Mouse (Mus musculus) liver, embryonic 16.5 days (tissue): ENCODE results near the gene Vwa8. TPM values are rescaled to one million over a fixed set of nuclear protein-coding genes. Genes with fewer than 3 reads are reported as not detected.
"Not testable (repeated sequence)": the region's sequence is repeated elsewhere in the genome, so short reads cannot be mapped to it uniquely, and the experiment has no call there.

Experiments
- ATAC-seq: fragments of 200-750 bp; cut with Nextera tagmentation; 2 replicates; pipeline ENCODE4 v1.8.0; 2017; ENCODE audit warnings: low read depth, mild to moderate bottlenecking, moderate number of reproducible peaks, moderate library complexity
- H3K27ac ChIP-seq: fragments of 300-500 bp; sonication (generic); 2 replicates; pipeline ENCODE4 v1.5.1; 2014; ENCODE audit warnings: mild to moderate bottlenecking, low read length
- H3K27me3 ChIP-seq: fragments of 300-500 bp; sonication (generic); 2 replicates; pipeline ENCODE4 v1.6.1; 2014; ENCODE audit warnings: low read depth, low read length, mixed read lengths; ENCODE audit not compliant: control insufficient read depth, insufficient read depth
- H3K36me3 ChIP-seq: fragments of 300-500 bp; sonication (generic); 2 replicates; pipeline ENCODE4 v1.6.1; 2014; ENCODE audit warnings: mild to moderate bottlenecking; ENCODE audit not compliant: control insufficient read depth, insufficient read depth
- H3K4me1 ChIP-seq: fragments of 300-500 bp; sonication (generic); 2 replicates; pipeline ENCODE4 v1.6.1; 2014; ENCODE audit warnings: low read depth, low read length, mixed read lengths; ENCODE audit not compliant: control insufficient read depth
- H3K4me2 ChIP-seq: fragments of 300-500 bp; sonication (generic); 2 replicates; pipeline ENCODE4 v1.6.1; 2014; ENCODE audit warnings: low read depth, low read length, mixed read lengths
- H3K4me3 ChIP-seq: fragments of 300-500 bp; sonication (generic); 2 replicates; pipeline ENCODE4 v1.5.1; 2014; ENCODE audit warnings: low read depth, mild to moderate bottlenecking, low read length
- H3K9ac ChIP-seq: fragments of 300-500 bp; sonication (generic); 2 replicates; pipeline ENCODE4 v1.6.1; 2014; ENCODE audit warnings: low read depth, low read length
- H3K9me3 ChIP-seq: fragments of 300-500 bp; sonication (generic); replicated peaks from 2 replicates; pipeline ENCODE4 v1.6.1; 2016; ENCODE audit warnings: low read length; ENCODE audit not compliant: control insufficient read depth
- WGBS: fragments of 180-500 bp; shearing (Covaris S2); extraction: QIAGEN DNeasy Blood & Tissue Kit; methylation state at CpG from one replicate; pipeline ENCODE4 v1.1.7; 2014; ENCODE audit not compliant: insufficient replicate concordance; 5-methylcytosine and 5-hydroxymethylcytosine counted together
- polyA plus RNA-seq: library from polyadenylated mRNA; unstranded; fragments of >200 nt; fragmentation: Nextera tagmentation; extraction: Ambion mirVana; gene quantifications from 2 replicates; pipeline ENCODE4 v1.2.1, GENCODE M21; 2015

Gene Vwa8
- polyA plus RNA-seq, 1 experiment from 2014 or later = 9.5 TPM

- no peaks in the 10 kb centered on the region for H3K9me3 ChIP-seq
- H3K27ac ChIP-seq = no peak overlapping the region
- peaks cover 3% of the 10 kb centered on the region; the same call in 1 of the 2 replicates for H3K36me3 ChIP-seq
- H3K4me3 ChIP-seq = no peak overlapping the region
- H3K27me3 ChIP-seq = no peaks in the 10 kb centered on the region
- no peak overlapping the region for H3K9ac ChIP-seq
- WGBS = 24% methylated on average over 2 of the region's 2 CpGs
- ATAC-seq = peak; percentile 30; the same call in 1 of the 2 replicates
- no peak overlapping the region for H3K4me2 ChIP-seq
- peaks cover 3% of the 10 kb centered on the region; the same call in 1 of the 2 replicates for H3K4me1 ChIP-seq
These were observed 28.3 kb downstream of the Vwa8 start for GRCm38 (mm10) chr14:78877176-78877575.

- H3K4me3 ChIP-seq = no peak overlapping the region
- H3K36me3 ChIP-seq = no peaks in the 10 kb centered on the region
- H3K27ac ChIP-seq = no peak overlapping the region
- WGBS = 47% methylated on average over 13 of the region's 13 CpGs
- ATAC-seq = no peak
- peaks cover 3% of the 10 kb centered on the region; the same call in 1 of the 2 replicates for H3K4me1 ChIP-seq
- no peaks in the 10 kb centered on the region for H3K27me3 ChIP-seq
- H3K4me2 ChIP-seq = no peak overlapping the region
- no peak overlapping the region for H3K9ac ChIP-seq
- no peaks in the 10 kb centered on the region for H3K9me3 ChIP-seq
These were observed 29.7 kb downstream of the Vwa8 start for GRCm38 (mm10) chr14:78878402-78879045.

- Histone ChIP-seq H3K36me3 (no peaks in the 10 kb centered on the region), H3K9me3 (no peaks in the 10 kb centered on the region), H3K9ac (no peak overlapping the region), H3K4me1 (peaks cover 3% of the 10 kb centered on the region; the same call in 1 of the 2 replicates), H3K27me3 (no peaks in the 10 kb centered on the region), H3K4me3 (no peak overlapping the region), H3K27ac (no peak overlapping the region), H3K4me2 (no peak overlapping the region)
- ATAC-seq = no peak
- WGBS = 43% methylated on average over 4 of the region's 4 CpGs
These were observed 32.0 kb downstream of the Vwa8 start for GRCm38 (mm10) chr14:78880879-78881278.

- 75% methylated on average over 10 of the region's 10 CpGs for WGBS
- peaks cover 3% of the 10 kb centered on the region; the same call in 1 of the 2 replicates for H3K4me1 ChIP-seq
- no peaks in the 10 kb centered on the region for H3K27me3 ChIP-seq
- H3K9me3 ChIP-seq = no peaks in the 10 kb centered on the region
- no peak overlapping the region for H3K4me3 ChIP-seq
- no peak overlapping the region for H3K9ac ChIP-seq
- no peak overlapping the region for H3K4me2 ChIP-seq
- H3K36me3 ChIP-seq = no peaks in the 10 kb centered on the region
- H3K27ac ChIP-seq = no peak overlapping the region
- ATAC-seq = no peak
These were observed 32.7 kb downstream of the Vwa8 start for GRCm38 (mm10) chr14:78881563-78881962.

GRCm38 (mm10) chr14:78885915-78886534 lies 37.2 kb downstream of the Vwa8 start:
- Histone ChIP-seq H3K4me2 (no peak overlapping the region), H3K27me3 (no peaks in the 10 kb centered on the region), H3K4me3 (no peak overlapping the region), H3K36me3 (no peaks in the 10 kb centered on the region), H3K4me1 (no peaks in the 10 kb centered on the region), H3K27ac (no peak overlapping the region), H3K9ac (no peak overlapping the region), H3K9me3 (no peaks in the 10 kb centered on the region)
- ATAC-seq = no peak
- WGBS = 72% methylated on average over 7 of the region's 7 CpGs

- no peaks in the 10 kb centered on the region for H3K36me3 ChIP-seq
- H3K27me3 ChIP-seq = no peaks in the 10 kb centered on the region
- no peak overlapping the region for H3K4me3 ChIP-seq
- no peak overlapping the region for H3K9ac ChIP-seq
- no peak overlapping the region for H3K27ac ChIP-seq
- no peaks in the 10 kb centered on the region for H3K4me1 ChIP-seq
- WGBS = 76% methylated on average over 8 of the region's 8 CpGs
- no peak for ATAC-seq
- no peaks in the 10 kb centered on the region for H3K9me3 ChIP-seq
- H3K4me2 ChIP-seq = no peak overlapping the region
These were observed 37.8 kb downstream of the Vwa8 start for GRCm38 (mm10) chr14:78886566-78887234.

GRCm38 (mm10) chr14:78887494-78887893 lies 38.6 kb downstream of the Vwa8 start:
- not testable (repeated sequence) for H3K4me3 ChIP-seq, H3K4me1 ChIP-seq, H3K36me3 ChIP-seq, H3K4me2 ChIP-seq, ATAC-seq, H3K9ac ChIP-seq, H3K9me3 ChIP-seq, H3K27me3 ChIP-seq, H3K27ac ChIP-seq
- 91% methylated on average over 14 of the region's 18 CpGs for WGBS

GRCm38 (mm10) chr14:78895496-78895895 lies 46.6 kb downstream of the Vwa8 start:
- Histone ChIP-seq H3K9me3 (no peaks in the 10 kb centered on the region), H3K4me2 (no peak overlapping the region), H3K4me1 (no peaks in the 10 kb centered on the region; the same call in 1 of the 2 replicates), H3K9ac (no peak overlapping the region), H3K36me3 (no peaks in the 10 kb centered on the region), H3K27me3 (no peaks in the 10 kb centered on the region), H3K27ac (no peak overlapping the region), H3K4me3 (no peak overlapping the region)
- WGBS = 75% methylated on average over 1 of the region's 1 CpGs
- ATAC-seq = no peak

GRCm38 (mm10) chr14:78896252-78896651 lies 47.4 kb downstream of the Vwa8 start:
- Histone ChIP-seq H3K27ac (no peak overlapping the region), H3K4me1 (no peaks in the 10 kb centered on the region; the same call in 1 of the 2 replicates), H3K9me3 (no peaks in the 10 kb centered on the region), H3K4me2 (no peak overlapping the region), H3K4me3 (no peak overlapping the region), H3K36me3 (no peaks in the 10 kb centered on the region), H3K9ac (no peak overlapping the region), H3K27me3 (no peaks in the 10 kb centered on the region)
- WGBS = 69% methylated on average over 5 of the region's 5 CpGs
- no peak for ATAC-seq
